Mouse (Mus musculus): ENCODE data around the gene Cox6b1.

Cox6b1 gene

DNA sequence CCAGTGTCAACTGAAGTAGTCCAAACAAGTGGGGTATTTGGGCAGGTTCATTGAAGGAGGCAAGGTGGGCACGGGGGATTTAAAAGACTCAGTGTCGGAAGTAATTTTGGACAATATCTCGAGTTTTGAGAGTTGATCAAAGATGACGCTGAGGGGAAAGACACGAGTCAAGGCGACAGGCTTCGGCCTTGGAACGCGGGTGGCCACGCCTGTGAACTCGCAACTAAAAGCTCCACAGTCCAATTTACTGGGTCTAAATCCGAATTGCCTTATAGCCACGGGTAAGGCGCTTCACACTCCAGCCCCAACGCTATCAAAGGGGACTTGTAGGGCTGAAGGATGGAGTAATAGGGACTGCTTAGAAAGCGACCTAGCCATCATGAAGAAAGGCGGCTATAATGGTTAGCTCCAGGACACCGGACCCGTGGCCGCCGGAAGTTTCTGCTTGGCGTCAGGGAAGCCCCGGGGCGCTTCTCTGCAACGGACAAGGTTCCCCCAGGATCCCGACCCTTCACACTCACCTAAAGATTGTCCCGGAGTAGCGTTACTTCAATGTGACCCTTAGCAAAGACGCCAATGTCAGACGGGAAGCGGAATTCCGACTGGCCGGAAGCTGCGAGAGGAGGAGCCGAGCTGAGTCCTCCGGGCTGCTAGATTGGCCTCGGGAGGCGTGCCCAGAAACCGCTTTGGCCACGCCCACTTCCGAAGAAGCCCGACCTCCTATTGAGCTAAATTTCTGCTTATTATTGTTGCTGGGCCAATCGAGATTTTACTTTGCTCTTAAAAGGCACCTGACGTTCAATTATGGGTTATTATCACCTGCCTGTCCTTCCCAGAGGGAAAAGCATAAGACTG lies at the start of gene Cox6b1:
Gene Cox6b1 (minus strand): TSS at position 622 of the 855 bp plus-strand sequence.
- DNase-seq (ENCODE audit: low read depth, low spot score), result peak; percentile 91

DNA sequence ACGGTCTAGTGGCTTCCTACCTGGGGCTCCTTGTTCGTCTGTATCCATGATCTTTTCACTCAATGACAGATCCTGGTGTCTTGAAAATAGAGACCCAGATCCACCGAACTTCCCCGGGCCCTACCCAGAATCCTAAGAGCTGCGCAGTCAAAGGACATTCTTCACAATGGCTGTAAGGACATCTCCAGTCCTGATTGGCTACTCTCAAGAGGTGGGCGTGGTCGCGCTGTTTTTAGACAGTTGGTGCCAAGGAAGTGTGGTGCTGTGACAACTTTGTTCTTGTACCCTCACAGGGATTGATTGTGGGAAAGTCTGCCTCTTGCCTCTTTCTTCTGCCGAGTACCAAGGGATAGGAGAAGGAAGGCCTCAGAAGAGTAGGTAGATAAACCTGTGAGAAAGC lies 45.5 kb upstream of the Cox6b1 start, which contains the start of gene Pmis2:
Gene Pmis2 (minus strand): TSS at position 126 of the 400 bp plus-strand sequence.
- DNase-seq (ENCODE audit: low read depth, low spot score), result peak; percentile 87

DNA sequence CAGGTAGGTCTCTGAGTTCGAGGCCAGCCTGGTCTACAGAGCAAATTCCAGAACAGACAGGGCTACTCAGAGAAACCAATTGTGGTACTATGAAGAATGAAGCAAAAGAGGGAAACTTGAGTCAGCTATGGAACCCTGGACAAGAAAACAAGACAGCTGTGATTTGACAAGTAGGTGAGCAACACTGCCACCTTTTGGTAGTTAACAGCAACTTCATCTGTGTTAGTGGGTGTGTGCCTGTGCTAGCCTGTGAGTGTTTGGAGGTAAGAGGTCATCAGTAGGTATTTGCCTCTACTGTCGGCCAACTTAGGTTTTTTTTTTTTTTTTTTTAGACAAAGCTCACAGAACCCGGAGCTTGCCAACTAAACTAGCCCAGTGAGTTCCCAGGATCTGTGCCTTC lies 43.3 kb upstream of the Cox6b1 start:
- DNase-seq (ENCODE audit: low read depth, low spot score), result peak; percentile 87

DNA sequence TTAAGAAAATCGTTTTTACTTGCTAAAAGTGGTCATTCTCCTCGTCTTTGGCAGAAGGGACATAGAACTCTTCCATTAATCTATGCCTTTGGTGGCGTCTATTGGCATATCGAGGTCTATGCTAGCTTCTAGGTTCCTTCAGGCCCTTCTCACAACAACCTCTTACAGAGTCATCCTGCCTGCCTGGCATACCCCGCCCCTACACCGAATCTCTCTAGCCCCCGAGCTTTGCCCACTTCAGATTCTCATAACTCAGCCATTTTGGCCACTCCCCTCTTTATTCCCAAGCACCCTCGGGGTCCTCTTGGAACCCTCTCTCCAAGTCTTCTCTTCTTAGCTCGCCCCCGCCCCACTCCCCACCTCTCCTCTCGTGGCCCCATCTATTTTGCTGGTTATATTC lies 39.4 kb upstream of the Cox6b1 start:
- peak; percentile 54 for DNase-seq (ENCODE audit: low read depth, low spot score)

DNA sequence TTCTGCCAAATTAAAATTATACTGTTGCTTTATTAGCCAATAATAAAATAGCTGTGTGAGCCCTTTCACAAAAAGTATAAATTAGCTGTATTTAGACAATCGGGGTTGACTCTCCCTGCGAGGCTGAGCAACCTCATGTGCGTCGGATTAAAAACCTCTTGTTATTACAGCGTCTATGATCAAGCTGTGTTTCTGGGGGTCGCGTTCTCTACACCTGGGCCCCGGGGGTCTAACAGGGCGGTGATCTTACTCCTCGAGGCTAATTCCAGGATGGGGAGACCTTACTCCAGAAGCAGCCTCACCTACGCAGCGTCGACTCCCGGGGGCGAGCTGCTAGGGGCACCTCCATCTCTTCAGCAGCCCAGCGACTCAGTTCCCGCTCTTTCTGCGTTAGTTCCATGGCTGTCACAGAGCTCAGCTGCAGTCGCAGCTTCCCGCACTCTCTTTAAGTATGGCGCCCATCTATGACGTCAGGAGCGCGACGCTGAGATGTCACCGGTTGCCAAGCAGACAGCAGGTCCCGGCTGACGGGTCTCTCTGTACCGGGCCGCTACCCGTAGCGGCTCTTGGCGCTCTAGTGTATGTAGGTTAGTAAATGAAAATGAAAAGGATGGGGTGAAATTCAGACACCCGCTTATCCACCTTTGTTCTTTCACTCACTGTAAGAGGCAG lies 38.7 kb upstream of the Cox6b1 start, which contains the start of gene Haus5:
Gene Haus5 (minus strand): TSS at position 466 of the 672 bp plus-strand sequence.
- peak; percentile 96 for DNase-seq (ENCODE audit: low read depth, low spot score)

DNA sequence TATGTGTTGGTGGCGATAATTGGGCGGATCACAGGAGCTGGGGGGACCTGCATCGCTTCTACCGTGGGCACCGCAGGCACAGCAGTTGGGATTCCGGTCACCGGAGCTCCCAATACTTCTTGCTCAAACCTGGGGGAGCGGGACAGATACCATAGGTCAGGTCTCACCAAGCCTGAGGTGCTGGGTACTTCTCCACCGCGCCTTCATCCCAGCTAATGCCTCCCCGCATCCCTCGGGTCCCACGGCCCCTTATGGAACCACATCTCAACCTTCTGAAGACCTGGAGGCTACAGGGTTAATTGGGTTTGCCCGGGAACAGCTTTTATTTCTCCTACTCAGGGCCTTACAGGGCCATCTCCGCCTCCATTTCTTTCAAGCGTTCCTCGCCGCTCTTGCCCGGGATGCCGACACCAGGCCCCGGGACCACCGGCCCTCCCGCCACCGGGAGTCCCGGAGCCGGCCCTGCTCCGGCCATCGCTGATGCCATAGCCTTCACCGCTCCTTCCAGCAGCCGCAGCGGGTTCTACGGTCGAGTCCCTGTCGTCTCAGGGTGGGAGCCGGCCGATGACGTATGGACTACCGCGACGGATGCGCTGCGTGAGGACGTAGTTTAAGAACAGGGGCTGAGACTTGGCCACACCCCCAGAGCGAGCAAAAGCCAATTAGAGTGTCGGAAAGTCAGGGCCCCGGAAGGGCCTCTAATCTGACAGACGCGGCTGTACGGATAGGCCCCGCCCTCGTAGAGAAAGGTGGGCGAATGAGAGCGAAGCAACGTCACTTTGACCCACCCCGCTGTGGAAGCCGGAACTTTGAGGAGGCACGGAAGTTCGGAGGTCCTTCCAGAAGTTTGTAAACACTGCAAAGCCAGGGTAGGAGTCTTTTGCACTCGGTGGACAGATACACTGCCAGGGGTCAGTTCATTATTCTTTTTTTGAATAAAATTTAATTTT lies 23.9 kb upstream of the Cox6b1 start, which contains the start of gene Rbm42:
Gene Rbm42 (minus strand): TSS at position 727 of the 950 bp plus-strand sequence.
- DNase-seq (ENCODE audit: low read depth, low spot score), result peak; percentile 100

DNA sequence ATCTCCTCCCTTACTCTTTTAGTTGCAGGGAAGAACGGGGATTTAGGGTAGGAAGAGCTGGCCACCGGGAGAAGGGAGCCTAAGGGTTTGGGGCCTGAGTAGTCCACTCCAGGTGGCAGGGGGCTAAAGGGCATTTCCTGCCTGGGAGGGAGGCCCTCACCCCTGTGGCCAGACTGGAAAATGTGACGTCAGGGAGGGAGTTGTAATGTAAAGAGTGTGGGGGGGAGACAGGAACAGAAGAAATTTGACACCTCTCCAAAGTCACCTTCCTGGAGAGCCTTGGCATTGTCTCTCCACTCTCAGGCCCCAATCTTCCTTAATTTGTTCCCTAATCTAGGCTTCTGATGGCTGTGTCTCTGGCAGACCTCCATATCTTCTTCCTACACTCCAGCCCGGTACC lies 13.1 kb upstream of the Cox6b1 start:
- peak; percentile 67 for DNase-seq (ENCODE audit: low read depth, low spot score)

DNA sequence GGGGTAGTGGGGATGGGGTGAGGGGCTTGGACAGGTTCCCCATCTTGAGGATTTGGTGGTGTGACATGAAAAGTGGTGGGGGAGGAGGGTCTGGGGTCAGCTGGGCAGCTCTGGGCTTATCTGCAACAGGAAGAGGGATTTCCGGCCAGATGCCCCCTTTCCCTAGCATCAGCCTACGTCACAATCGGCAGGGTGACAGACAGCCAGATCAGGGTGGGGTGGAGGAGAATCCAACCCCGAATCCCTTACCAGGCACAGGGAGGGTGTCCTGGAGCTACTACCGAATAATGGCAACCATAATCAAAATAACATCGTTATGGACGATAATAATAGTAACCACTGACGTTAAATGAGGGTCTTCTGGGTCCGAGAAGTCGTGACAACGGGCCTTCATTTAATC lies 10.4 kb upstream of the Cox6b1 start:
- no peak for DNase-seq (ENCODE audit: low read depth, low spot score)

DNA sequence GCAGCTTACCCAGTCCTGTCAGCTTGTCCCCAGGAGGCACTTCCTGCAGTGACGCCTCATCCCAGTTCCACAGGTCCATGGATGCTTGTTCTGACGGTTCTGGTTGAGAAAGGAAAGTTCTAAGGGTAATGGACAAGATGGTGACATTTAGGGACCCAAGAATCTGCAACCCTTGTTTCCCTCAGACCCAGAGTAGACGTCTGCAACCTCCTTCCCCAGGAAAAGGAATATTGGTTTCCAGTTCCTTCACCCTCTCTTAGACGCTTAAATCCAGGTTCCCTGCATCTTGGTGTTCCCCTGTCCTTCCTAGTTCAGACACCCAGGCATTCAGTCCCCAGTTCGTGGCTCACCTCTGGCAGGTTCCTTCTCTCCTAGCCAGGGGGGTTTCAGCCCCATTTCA lies 9.8 kb upstream of the Cox6b1 start, which contains the start of gene Etv2:
Gene Etv2 (minus strand): TSS at position 101 of the 400 bp plus-strand sequence.
- DNase-seq (ENCODE audit: low read depth, low spot score), result no peak

DNA sequence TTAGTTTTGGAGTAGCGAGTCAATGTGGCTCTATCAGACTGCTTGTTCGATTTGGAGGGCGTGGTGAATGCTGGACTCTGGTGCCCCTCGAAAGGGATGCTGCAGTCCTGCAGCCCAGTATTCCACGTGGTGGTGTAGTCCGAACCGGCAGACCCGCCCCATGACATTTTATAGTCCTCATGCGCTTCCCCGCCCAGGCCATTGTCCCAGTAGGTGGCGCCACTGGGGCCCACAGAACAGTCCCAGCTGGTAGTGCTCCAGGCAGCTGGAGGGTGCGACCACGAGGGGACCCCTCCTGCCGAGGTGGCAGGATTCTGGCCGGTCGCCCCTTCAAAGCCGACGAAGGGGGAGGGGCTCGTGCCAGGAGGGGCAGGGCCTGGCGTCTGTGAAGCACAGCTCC lies 8.7 kb upstream of the Cox6b1 start:
- peak; percentile 89 for DNase-seq (ENCODE audit: low read depth, low spot score)

DNA sequence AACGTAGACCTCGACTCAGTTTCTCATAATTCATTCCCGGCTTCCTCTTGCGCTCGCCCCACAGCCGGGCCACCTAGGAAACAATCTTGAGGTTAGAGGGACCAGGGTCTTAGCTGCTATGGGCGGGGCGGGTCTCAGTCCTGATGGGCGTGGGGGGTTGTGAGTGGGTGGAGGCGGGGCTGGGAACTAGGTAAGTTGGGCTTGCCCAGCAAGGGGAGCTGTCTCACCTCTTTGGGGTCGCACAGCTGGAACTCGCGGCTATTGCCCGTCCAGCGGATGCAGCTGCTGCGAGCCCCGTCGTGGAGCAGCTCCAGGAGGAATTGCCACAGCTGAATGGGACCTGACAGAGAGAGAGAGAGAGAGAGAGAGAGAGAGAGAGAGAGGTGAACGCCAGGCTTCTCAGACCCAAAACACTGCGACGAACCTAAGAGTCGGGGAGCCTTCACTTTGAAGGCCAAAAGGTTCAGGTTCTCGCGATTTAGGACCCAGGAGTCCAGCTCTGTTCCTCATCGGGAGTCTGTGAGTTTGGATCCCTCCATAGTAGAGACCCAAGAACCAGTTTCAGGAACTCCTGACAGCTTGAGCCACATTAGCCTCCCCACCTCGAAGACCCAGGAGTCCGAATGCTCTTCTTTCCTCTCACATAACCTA lies 7.9 kb upstream of the Cox6b1 start:
- peak; percentile 52 for DNase-seq (ENCODE audit: low read depth, low spot score)

DNA sequence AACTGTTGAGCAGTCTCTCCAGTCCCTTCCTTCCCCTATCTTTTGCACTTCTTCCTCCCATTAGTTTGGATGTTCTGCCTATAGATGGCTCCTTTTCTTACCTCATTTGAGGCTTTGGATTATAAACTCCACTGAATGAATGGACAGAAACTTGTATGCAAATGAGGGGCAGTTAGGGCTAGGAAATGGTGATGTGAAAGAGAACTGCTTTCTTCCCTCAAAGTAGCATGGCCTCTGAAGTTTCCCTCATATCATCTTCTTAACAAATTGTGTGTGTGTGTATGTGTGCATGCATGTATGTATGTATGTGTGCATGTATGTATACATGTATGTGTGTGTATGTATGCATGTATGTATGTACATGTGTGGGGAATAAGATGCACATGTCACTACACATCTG lies 3.1 kb upstream of the Cox6b1 start:
- DNase-seq (ENCODE audit: low read depth, low spot score), result no peak

DNA sequence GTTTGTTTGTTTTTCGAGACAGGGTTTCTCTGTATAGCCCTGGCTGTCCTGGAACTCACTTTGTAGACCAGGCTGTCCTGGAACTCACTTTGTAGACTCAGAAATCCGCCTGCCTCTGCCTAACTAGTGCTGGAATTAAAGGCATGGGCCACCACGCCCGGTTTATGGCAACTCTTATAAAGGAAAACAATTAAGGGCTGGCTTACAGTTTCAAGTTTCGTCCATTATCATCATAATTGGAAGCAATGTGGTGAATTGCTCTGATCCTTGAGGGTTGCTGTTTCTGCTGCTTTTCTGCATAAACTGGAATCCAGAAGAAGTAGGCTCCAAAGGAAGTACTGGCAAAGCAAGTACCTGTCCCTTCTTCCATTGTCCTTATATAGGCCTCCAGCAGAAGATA lies 696 bp upstream of the Cox6b1 start:
- peak; percentile 64 for DNase-seq (ENCODE audit: low read depth, low spot score)

DNA sequence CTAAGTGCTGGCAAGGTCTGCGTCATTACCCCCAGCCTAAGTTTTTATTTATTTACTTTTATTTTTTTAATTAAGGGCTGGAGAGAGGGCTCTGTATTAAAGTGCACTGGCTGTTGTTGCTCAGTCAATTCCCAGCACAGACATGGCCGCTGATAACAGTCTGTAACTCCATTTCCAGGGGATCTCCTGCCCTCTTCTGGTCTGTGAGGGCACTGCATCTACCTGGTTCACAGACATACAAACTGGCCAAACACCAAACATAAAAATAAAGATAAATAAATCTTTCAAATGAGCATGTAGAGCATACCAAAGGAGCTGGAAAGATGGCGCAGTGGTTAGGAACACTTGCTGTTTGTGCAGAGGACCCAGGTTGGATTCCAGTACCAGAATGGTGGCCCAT lies 6.7 kb downstream of the Cox6b1 start:
- peak; percentile 73 for DNase-seq (ENCODE audit: low read depth, low spot score)

DNA sequence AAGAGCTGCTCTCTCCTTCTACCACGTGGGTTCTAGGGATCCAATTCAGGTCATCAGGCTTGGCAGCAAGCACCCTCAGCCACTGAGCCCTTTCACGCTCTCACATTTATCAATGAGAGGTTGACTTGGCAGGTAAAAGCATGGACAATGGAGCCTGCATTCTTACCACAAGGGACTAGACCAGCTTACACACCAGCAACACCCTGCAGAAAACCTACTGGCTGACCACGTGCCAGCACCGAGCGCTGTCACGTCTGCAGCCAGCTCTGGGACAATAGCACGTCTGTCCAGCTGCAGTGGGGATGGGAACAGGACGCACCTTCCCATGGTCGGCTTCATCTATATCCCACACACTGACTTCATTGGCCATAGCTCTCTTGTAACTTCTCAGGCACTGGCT lies 7.3 kb downstream of the Cox6b1 start:
- no peak for DNase-seq (ENCODE audit: low read depth, low spot score)

DNA sequence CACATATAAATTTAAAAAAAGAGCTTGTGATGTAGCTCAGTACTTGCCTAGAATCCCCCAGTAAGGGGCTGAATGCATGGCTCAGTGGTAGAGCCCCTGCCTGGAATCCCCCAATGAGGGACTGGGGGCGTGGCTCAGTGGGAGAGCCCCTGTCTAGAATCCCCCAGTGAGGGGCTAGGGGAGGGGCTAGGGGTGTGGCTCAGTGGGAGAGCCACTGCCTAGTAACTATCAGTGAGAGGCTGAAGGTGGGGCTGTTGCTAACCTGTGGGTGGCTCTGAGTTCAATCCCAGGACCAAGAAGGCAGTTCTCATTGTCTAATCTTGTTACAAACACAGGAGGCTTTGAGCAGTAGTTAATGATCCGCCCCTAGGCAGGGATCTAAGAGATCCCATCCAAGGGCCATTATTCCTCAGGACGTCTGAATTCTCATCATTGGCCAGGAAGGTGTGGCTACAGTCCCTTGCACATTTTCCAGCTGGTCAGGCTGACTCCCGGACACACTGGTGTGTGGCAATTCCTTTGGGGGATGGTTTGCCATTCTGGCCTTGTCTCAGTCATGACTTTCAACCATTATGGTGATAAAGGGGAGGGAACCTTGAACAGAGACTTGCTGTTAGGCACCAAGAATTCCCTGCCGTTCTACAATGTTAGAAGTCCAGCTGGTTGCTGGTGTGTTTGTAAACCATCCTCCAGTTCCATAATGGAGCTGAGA lies 10.7 kb downstream of the Cox6b1 start:
- DNase-seq (ENCODE audit: low read depth, low spot score), result peak; percentile 94

DNA sequence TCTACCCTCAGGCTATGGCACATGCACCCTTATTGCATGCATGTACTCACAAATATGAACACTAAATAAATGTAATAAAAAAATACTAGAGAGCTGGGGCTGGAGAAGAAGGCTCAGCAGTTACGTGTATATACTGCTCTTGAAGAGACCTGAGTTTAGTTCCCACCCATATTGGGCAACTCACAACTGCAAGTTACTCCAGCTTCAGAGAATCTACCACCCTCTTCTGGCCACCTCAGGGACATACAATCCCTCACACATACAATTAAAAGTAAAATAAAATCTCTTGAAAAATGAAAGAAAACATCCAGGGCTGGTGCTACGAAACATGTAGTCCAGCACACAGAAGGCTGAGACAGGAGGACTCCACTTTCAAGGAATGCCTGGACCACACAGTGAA lies 11.5 kb downstream of the Cox6b1 start:
- no peak for DNase-seq (ENCODE audit: low read depth, low spot score)

DNA sequence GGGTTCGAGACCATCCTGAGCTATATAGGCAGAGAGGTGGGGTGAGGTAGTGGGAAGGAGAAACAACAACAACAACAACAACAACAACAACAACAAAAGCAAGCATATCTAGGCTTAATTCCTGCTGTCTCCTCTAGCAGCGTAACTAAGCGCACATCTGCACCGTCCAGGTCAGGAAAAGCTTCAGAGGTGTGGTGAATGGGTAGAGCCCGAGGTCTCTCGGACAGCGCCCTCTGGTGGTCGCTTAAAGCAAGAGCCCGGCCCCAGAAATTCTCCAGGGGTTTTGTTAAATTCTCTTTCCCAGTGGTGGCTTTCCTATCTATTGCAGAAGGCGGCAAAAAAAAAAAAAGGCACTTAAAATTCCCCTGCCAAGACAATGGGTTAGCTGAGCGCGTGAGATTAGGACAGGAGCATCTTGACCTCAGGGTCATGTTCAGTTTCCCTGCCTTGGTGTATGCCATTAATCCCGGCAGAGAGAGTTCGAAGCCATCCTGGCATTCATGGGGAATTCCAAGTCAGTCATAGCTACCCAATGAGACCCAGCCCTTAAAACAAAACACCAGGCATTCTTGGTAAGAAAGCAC lies 12.3 kb downstream of the Cox6b1 start:
- DNase-seq (ENCODE audit: low read depth, low spot score), result peak; percentile 87

DNA sequence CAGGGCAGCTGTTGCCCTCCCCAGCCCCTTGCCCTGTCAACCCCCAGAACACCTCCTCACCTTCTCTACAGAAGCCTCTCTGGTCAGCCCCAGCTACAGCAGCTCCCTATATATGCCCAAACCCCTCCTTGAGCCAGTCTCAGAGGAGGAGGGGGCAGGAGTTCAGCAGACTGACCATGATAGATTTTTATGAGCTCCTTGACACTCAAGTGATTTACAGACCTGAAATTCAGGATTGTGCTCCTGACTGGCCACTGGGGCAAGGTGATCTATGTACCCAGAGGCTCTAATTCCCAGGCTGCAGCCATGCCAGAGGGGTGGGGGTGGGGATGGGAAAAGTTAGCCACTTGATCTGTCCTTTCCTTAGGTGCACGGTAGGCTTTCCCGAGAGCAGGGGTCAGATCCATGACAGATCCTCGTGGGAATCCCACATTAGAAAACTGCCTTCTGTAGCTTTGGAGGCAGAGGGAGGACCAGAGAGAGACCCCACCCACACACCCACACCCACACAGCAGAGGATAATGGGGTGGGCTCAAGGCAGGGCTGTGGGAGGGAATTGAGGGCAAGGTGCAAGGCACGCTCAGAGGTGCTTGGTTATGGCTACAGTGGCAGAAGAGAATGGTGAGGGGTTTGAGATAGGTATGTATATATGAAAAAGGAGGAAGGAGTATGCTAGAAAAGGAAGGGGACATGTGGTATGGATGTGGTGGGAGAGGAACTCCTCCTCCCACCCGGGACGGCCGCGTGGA lies 13.1 kb downstream of the Cox6b1 start, which contains the start of gene Upk1a:
Gene Upk1a (minus strand): TSS at position 194 of the 749 bp plus-strand sequence.
- no peak for DNase-seq (ENCODE audit: low read depth, low spot score)
